Mouse (Mus musculus) heart, adult 2 months (tissue): ENCODE measurements around the gene Hoxb6. TPM values are rescaled to one million over a fixed set of nuclear protein-coding genes. Genes with fewer than 3 reads are reported as not detected.

Experiments used
- DNase-seq, 2 experiments: peaks; one replicate each; pipeline ENCODE4 v3.0.0; 2021
- H3K27ac ChIP-seq: fragments of 200-600 bp; 2 replicates; pipeline ENCODE4 v1.8.1; 2022
- H3K27me3 ChIP-seq: fragments of 200-500 bp; 2 replicates; pipeline ENCODE4 v1.6.1; 2012; ENCODE audit warnings: mild to moderate bottlenecking, low read length, inconsistent platforms, mixed read lengths; ENCODE audit not compliant: control insufficient read depth, insufficient read depth
- H3K36me3 ChIP-seq: fragments of 200-500 bp; 2 replicates; pipeline ENCODE4 v1.6.1; 2012; ENCODE audit warnings: low read length, inconsistent platforms; ENCODE audit not compliant: control insufficient read depth, insufficient read depth
- H3K4me1 ChIP-seq: fragments of 200-500 bp; 2 replicates; pipeline ENCODE4 v1.6.1; 2011; ENCODE audit warnings: low read length; ENCODE audit not compliant: control insufficient read depth, insufficient read depth
- H3K4me3 ChIP-seq: fragments of 200-600 bp; 2 replicates; pipeline ENCODE4 v1.8.1; 2022
- H3K79me2 ChIP-seq: fragments of 200-500 bp; replicated peaks from 2 replicates; pipeline ENCODE4 v1.6.1; 2012; ENCODE audit warnings: mild to moderate bottlenecking, inconsistent platforms, low read length, moderate library complexity, mixed read lengths; ENCODE audit not compliant: control insufficient read depth, insufficient read depth
- H3K9ac ChIP-seq: fragments of 200-500 bp; 2 replicates; pipeline ENCODE4 v1.6.1; 2012; ENCODE audit warnings: low read depth, mild to moderate bottlenecking, control low read depth, inconsistent platforms, low read length, mixed read lengths
- CTCF ChIP-seq: fragments of 200-600 bp; IDR thresholded peaks from 2 replicates; pipeline ENCODE4 v1.8.1; 2022; ENCODE audit warnings: antibody characterized with exemption, mild to moderate bottlenecking, moderate library complexity
- EP300 ChIP-seq: fragments of 200-500 bp; IDR thresholded peaks from 2 replicates; pipeline ENCODE4 v1.6.1; 2011; ENCODE audit warnings: low read depth, low read length, control low read depth; ENCODE audit not compliant: insufficient read depth
- POLR2A ChIP-seq: fragments of 200-500 bp; IDR thresholded peaks from 2 replicates; pipeline ENCODE4 v1.6.1; 2011; ENCODE audit warnings: mild to moderate bottlenecking, low read depth, low read length, control low read depth; ENCODE audit not compliant: insufficient read depth
- WGBS: fragments of 180-500 bp; shearing (Covaris S2); methylation state at CpG from one replicate; pipeline ENCODE4 v1.1.7; 2018; 5-methylcytosine and 5-hydroxymethylcytosine counted together
- intact Hi-C: fragments of 180-260 bp; cut with DNase I; formaldehyde crosslinking; loops from one replicate; pipeline ENCODE4 v1.15.1; 2025
- polyA plus RNA-seq: library from polyadenylated mRNA; depleted of rRNA; stranded (reverse); fragments of >200 nt; gene quantifications from 2 replicates; pipeline ENCODE4 v1.2.3, GENCODE M21; 2012
- total RNA-seq, 2 experiments: library from RNA; stranded (reverse); gene quantifications; 2 replicates each; pipeline ENCODE4 v1.2.3; 2021

Gene Hoxb6
- total and polyA plus RNA-seq, 3 experiments = not detected

- H3K9ac ChIP-seq = no peak overlapping the region
- no peak overlapping the region for H3K27ac ChIP-seq
- peaks cover 54% of the 10 kb centered on the region for H3K27me3 ChIP-seq
- WGBS = 3% methylated on average over 35 of the region's 35 CpGs
- H3K79me2 ChIP-seq = no peaks in the 10 kb centered on the region
- intact Hi-C loops = loop anchor here (5.0 kb wide), 2 partner anchors 237 to 252 kb away; no protein-coding TSS in a partner anchor
- no peaks in the 10 kb centered on the region for H3K36me3 ChIP-seq
- no peak overlapping the region for H3K4me3 ChIP-seq
- DNase-seq = no peak
- no peak for TF ChIP-seq POLR2A
- no peak for TF ChIP-seq EP300
- TF ChIP-seq CTCF = no peak
- H3K4me1 ChIP-seq = no peaks in the 10 kb centered on the region
These were observed 8.2 kb downstream of the Hoxb6 start for GRCm38 (mm10) chr11:96300354-96301063.

GRCm38 (mm10) chr11:96301064-96301431 lies 8.8 kb downstream of the Hoxb6 start:
- TF ChIP-seq CTCF (no peak), POLR2A (no peak), EP300 (no peak)
- WGBS = 15% methylated on average over 10 of the region's 10 CpGs
- H3K79me2 ChIP-seq = no peaks in the 10 kb centered on the region
- H3K27ac ChIP-seq = no peak overlapping the region
- no peak for DNase-seq
- no peak overlapping the region for H3K9ac ChIP-seq
- H3K36me3 ChIP-seq = no peaks in the 10 kb centered on the region
- intact Hi-C loops = loop anchor here (5.0 kb wide), 2 partner anchors 236 to 251 kb away; no protein-coding TSS in a partner anchor
- no peak overlapping the region for H3K4me3 ChIP-seq
- no peaks in the 10 kb centered on the region for H3K4me1 ChIP-seq
- H3K27me3 ChIP-seq = peaks cover 50% of the 10 kb centered on the region

GRCm38 (mm10) chr11:96301837-96302236 lies 9.6 kb downstream of the Hoxb6 start:
- Histone ChIP-seq H3K27ac (no peak overlapping the region), H3K9ac (no peak overlapping the region), H3K4me3 (no peak overlapping the region), H3K27me3 (peaks cover 48% of the 10 kb centered on the region), H3K4me1 (no peaks in the 10 kb centered on the region), H3K36me3 (no peaks in the 10 kb centered on the region), H3K79me2 (no peaks in the 10 kb centered on the region)
- no peak for DNase-seq
- 14% methylated on average over 15 of the region's 15 CpGs for WGBS
- intact Hi-C loops = loop anchor here (5.0 kb wide), 2 partner anchors 235 to 250 kb away; no protein-coding TSS in a partner anchor
- no peak for TF ChIP-seq POLR2A
- no peak for TF ChIP-seq EP300
- no peak for TF ChIP-seq CTCF

GRCm38 (mm10) chr11:96302381-96303150 lies 10.3 kb downstream of the Hoxb6 start:
- no peaks in the 10 kb centered on the region for H3K36me3 ChIP-seq
- intact Hi-C loops = loop anchor here (1.0 to 5.0 kb wide), 3 partner anchors 105 to 250 kb away; no protein-coding TSS in a partner anchor
- WGBS = 22% methylated on average over 23 of the region's 23 CpGs
- no peaks in the 10 kb centered on the region for H3K79me2 ChIP-seq
- TF ChIP-seq EP300 (no peak), CTCF (no peak), POLR2A (no peak)
- DNase-seq = no peak
- peaks cover 43% of the 10 kb centered on the region for H3K27me3 ChIP-seq
- no peak overlapping the region for H3K4me3 ChIP-seq
- no peak overlapping the region for H3K27ac ChIP-seq
- no peaks in the 10 kb centered on the region for H3K4me1 ChIP-seq
- no peak overlapping the region for H3K9ac ChIP-seq

DNA sequence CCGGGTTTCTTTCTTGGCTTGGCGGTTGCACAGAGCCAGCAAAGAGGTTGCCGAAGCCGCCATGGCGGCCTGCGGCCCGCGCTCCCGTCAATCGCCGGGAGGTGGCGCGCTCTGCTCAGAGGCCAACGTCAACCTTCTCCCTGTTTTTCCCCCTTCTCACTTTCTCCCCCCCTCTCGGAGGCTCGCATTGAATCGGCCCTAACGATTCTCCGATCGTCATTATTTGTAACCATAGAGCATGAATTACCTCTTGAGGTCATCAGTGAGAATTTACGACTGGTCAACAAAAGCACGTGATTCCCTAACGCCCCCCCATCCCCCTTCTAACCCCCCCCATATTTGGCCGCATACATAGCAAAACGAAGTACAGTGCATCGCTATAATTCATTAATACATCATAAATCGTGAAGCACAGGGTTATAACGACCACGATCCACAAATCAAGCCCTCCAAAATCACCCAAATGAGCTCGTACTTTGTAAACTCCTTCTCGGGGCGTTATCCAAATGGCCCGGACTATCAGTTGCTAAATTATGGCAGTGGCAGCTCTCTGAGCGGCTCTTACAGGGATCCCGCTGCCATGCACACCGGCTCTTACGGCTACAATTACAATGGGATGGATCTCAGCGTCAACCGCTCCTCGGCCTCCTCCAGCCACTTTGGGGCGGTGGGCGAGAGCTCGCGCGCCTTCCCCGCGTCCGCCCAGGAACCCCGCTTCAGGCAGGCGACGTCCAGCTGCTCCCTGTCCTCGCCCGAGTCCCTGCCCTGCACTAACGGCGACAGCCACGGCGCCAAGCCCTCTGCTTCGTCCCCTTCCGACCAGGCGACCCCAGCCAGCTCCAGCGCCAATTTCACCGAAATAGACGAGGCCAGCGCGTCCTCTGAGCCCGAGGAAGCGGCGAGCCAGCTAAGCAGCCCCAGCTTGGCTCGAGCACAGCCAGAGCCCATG lies 11.1 kb downstream of the Hoxb6 start, which contains the start of gene Hoxb5:
TSS of gene Hoxb5 (plus strand) at position 186 of the 949 bp plus-strand sequence.
- H3K27me3 ChIP-seq = peaks cover 41% of the 10 kb centered on the region
- H3K9ac ChIP-seq = peak within 1 kb of the TSS; percentile 40
- intact Hi-C loops = loop anchor here (1.0 to 5.0 kb wide), 3 partner anchors 104 to 249 kb away; no protein-coding TSS in a partner anchor
- H3K36me3 ChIP-seq = no peaks in the 10 kb centered on the region
- DNase-seq = peak; percentile 59 to 77
- peak within 1 kb of the TSS; percentile 33 for H3K4me3 ChIP-seq
- WGBS = 2% methylated on average over 69 of the region's 69 CpGs
- TF ChIP-seq CTCF (peak; percentile 83), EP300 (no peak)
- H3K27ac ChIP-seq = peak within 1 kb of the TSS; percentile 2; the same call in 1 of the 2 replicates
- H3K4me1 ChIP-seq = no peaks in the 10 kb centered on the region
- no peaks in the 10 kb centered on the region for H3K79me2 ChIP-seq
